Mouse (Mus musculus) spleen, postnatal 4 days (tissue): ENCODE data around the gene Mcrip2.

Experiments used
- DNase-seq, 2 experiments: peaks; one replicate each; pipeline ENCODE4 v3.0.0; 2022; ENCODE audit warnings: low spot score in 2 of 2

Gene Mcrip2

GRCm38 (mm10) chr17:25818851-25819780, 49.4 kb downstream of the Mcrip2 start:
- DNase-seq = peak; percentile 24 to 65

- DNase-seq = no peak
These were observed 50.9 kb downstream of the Mcrip2 start for GRCm38 (mm10) chr17:25817662-25818061.
